Mouse (Mus musculus): Measurements from ENCODE around the gene Gdpd5. TPM values are rescaled to one million over a fixed set of nuclear protein-coding genes. Genes with fewer than 3 reads are reported as not detected.

Gdpd5 gene
- polyA plus RNA-seq, 1 experiment from 2014 or later: 16.7 TPM

- H3K36me3 ChIP-seq (ENCODE audit: control insufficient read depth, insufficient read depth, low read length): no peaks in the 10 kb centered on the region
- DNase-seq (ENCODE audit: low spot score, missing footprints) (no peak), ATAC-seq (ENCODE audit: low FRiP score) (no peak)
Measured at GRCm38 (mm10) chr7:99410315-99410714, 29.1 kb downstream of the Gdpd5 start.

GRCm38 (mm10) chr7:99411047-99411779 is 30.0 kb downstream of the Gdpd5 start:
- Histone ChIP-seq H3K27me3 (ENCODE audit: control insufficient read depth, insufficient read depth, low read length) (no peaks in the 10 kb centered on the region), H3K4me2 (no peak overlapping the region), H3K4me1 (ENCODE audit: control insufficient read depth, insufficient read depth, low read length) (no peaks in the 10 kb centered on the region), H3K36me3 (ENCODE audit: control insufficient read depth, insufficient read depth, low read length) (no peaks in the 10 kb centered on the region), H3K9ac (ENCODE audit: low read length) (no peak overlapping the region), H3K9me3 (ENCODE audit: control insufficient read depth, low read length) (no peaks in the 10 kb centered on the region), H3K27ac (ENCODE audit: low read depth, low read length) (no peak overlapping the region), H3K4me3 (ENCODE audit: low read depth, low read length) (no peak overlapping the region)
- ATAC-seq (ENCODE audit: low FRiP score) (no peak), DNase-seq (ENCODE audit: low spot score, missing footprints) (no peak)
- WGBS: 61% methylated on average over 6 of the region's 6 CpGs

More at GRCm38 (mm10) chr7:99410315-99410714, 29.1 kb downstream of the Gdpd5 start:
- 88% methylated on average over 9 of the region's 9 CpGs for WGBS
- H3K27me3 ChIP-seq (ENCODE audit: control insufficient read depth, insufficient read depth, low read length): no peaks in the 10 kb centered on the region
- no peak overlapping the region for H3K4me2 ChIP-seq
- H3K9me3 ChIP-seq (ENCODE audit: control insufficient read depth, low read length): no peaks in the 10 kb centered on the region
- no peak overlapping the region for H3K27ac ChIP-seq (ENCODE audit: low read depth, low read length)
- no peak overlapping the region for H3K9ac ChIP-seq (ENCODE audit: low read length)
- no peak overlapping the region for H3K4me3 ChIP-seq (ENCODE audit: low read depth, low read length)
- H3K4me1 ChIP-seq (ENCODE audit: control insufficient read depth, insufficient read depth, low read length): peaks cover 5% of the 10 kb centered on the region; the same call in 1 of the 2 replicates

GRCm38 (mm10) chr7:99415045-99415444 is 33.8 kb downstream of the Gdpd5 start:
- ATAC-seq (ENCODE audit: low FRiP score) (no peak), DNase-seq (ENCODE audit: low spot score, missing footprints) (no peak)
- no peaks in the 10 kb centered on the region for H3K36me3 ChIP-seq (ENCODE audit: control insufficient read depth, insufficient read depth, low read length)
- no peaks in the 10 kb centered on the region for H3K27me3 ChIP-seq (ENCODE audit: control insufficient read depth, insufficient read depth, low read length)
- WGBS: 83% methylated on average over 4 of the region's 4 CpGs
- no peaks in the 10 kb centered on the region for H3K9me3 ChIP-seq (ENCODE audit: control insufficient read depth, low read length)
- no peak overlapping the region for H3K4me3 ChIP-seq (ENCODE audit: low read depth, low read length)
- H3K9ac ChIP-seq (ENCODE audit: low read length): no peak overlapping the region
- no peaks in the 10 kb centered on the region for H3K4me1 ChIP-seq (ENCODE audit: control insufficient read depth, insufficient read depth, low read length)
- no peak overlapping the region for H3K4me2 ChIP-seq
- no peak overlapping the region for H3K27ac ChIP-seq (ENCODE audit: low read depth, low read length)

GRCm38 (mm10) chr7:99419311-99419710 is 38.1 kb downstream of the Gdpd5 start:
- Histone ChIP-seq H3K27ac (ENCODE audit: low read depth, low read length) (no peak overlapping the region), H3K4me3 (ENCODE audit: low read depth, low read length) (no peak overlapping the region), H3K4me2 (no peak overlapping the region), H3K36me3 (ENCODE audit: control insufficient read depth, insufficient read depth, low read length) (no peaks in the 10 kb centered on the region), H3K4me1 (ENCODE audit: control insufficient read depth, insufficient read depth, low read length) (no peaks in the 10 kb centered on the region), H3K9me3 (ENCODE audit: control insufficient read depth, low read length) (no peaks in the 10 kb centered on the region), H3K27me3 (ENCODE audit: control insufficient read depth, insufficient read depth, low read length) (no peaks in the 10 kb centered on the region), H3K9ac (ENCODE audit: low read length) (no peak overlapping the region)
- 79% methylated on average over 3 of the region's 3 CpGs for WGBS
- DNase-seq (ENCODE audit: low spot score, missing footprints) (no peak), ATAC-seq (ENCODE audit: low FRiP score) (no peak)

- WGBS: 81% methylated on average over 6 of the region's 6 CpGs
- ATAC-seq (ENCODE audit: low FRiP score): no peak
- Histone ChIP-seq H3K4me3 (ENCODE audit: low read depth, low read length) (no peak overlapping the region), H3K9me3 (ENCODE audit: control insufficient read depth, low read length) (no peaks in the 10 kb centered on the region), H3K27ac (ENCODE audit: low read depth, low read length) (no peak overlapping the region), H3K9ac (ENCODE audit: low read length) (no peak overlapping the region), H3K27me3 (ENCODE audit: control insufficient read depth, insufficient read depth, low read length) (no peaks in the 10 kb centered on the region), H3K4me2 (no peak overlapping the region), H3K4me1 (ENCODE audit: control insufficient read depth, insufficient read depth, low read length) (peaks cover 8% of the 10 kb centered on the region), H3K36me3 (ENCODE audit: control insufficient read depth, insufficient read depth, low read length) (no peaks in the 10 kb centered on the region)
- DNase-seq (ENCODE audit: low spot score, missing footprints): no peak
Measured at GRCm38 (mm10) chr7:99421006-99421405, 39.8 kb downstream of the Gdpd5 start.

GRCm38 (mm10) chr7:99424538-99425155 is 43.4 kb downstream of the Gdpd5 start:
- Histone ChIP-seq H3K36me3 (ENCODE audit: control insufficient read depth, insufficient read depth, low read length) (no peaks in the 10 kb centered on the region), H3K9ac (ENCODE audit: low read length) (peak overlapping the region; percentile 41), H3K27ac (ENCODE audit: low read depth, low read length) (peak overlapping the region; percentile 37), H3K4me3 (ENCODE audit: low read depth, low read length) (no peak overlapping the region), H3K27me3 (ENCODE audit: control insufficient read depth, insufficient read depth, low read length) (no peaks in the 10 kb centered on the region), H3K9me3 (ENCODE audit: control insufficient read depth, low read length) (no peaks in the 10 kb centered on the region), H3K4me1 (ENCODE audit: control insufficient read depth, insufficient read depth, low read length) (peaks cover 8% of the 10 kb centered on the region), H3K4me2 (no peak overlapping the region)
- WGBS: 19% methylated on average over 8 of the region's 8 CpGs
- no peak for DNase-seq (ENCODE audit: low spot score, missing footprints)
- peak; percentile 83 for ATAC-seq (ENCODE audit: low FRiP score)

- no peak overlapping the region for H3K27ac ChIP-seq (ENCODE audit: low read depth, low read length)
- H3K4me2 ChIP-seq: no peak overlapping the region
- H3K4me1 ChIP-seq (ENCODE audit: control insufficient read depth, insufficient read depth, low read length): peaks cover 8% of the 10 kb centered on the region
- ATAC-seq (ENCODE audit: low FRiP score) (no peak), DNase-seq (ENCODE audit: low spot score, missing footprints) (no peak)
- no peaks in the 10 kb centered on the region for H3K9me3 ChIP-seq (ENCODE audit: control insufficient read depth, low read length)
- no peak overlapping the region for H3K9ac ChIP-seq (ENCODE audit: low read length)
- WGBS: 88% methylated on average over 4 of the region's 4 CpGs
- H3K4me3 ChIP-seq (ENCODE audit: low read depth, low read length): no peak overlapping the region
- no peaks in the 10 kb centered on the region for H3K27me3 ChIP-seq (ENCODE audit: control insufficient read depth, insufficient read depth, low read length)
- no peaks in the 10 kb centered on the region for H3K36me3 ChIP-seq (ENCODE audit: control insufficient read depth, insufficient read depth, low read length)
Measured at GRCm38 (mm10) chr7:99425706-99426105, 44.5 kb downstream of the Gdpd5 start.

GRCm38 (mm10) chr7:99427031-99427430 is 45.8 kb downstream of the Gdpd5 start:
- no peaks in the 10 kb centered on the region for H3K36me3 ChIP-seq (ENCODE audit: control insufficient read depth, insufficient read depth, low read length)
- no peak overlapping the region for H3K4me2 ChIP-seq
- DNase-seq (ENCODE audit: low spot score, missing footprints) (no peak), ATAC-seq (ENCODE audit: low FRiP score) (no peak)
- H3K9ac ChIP-seq (ENCODE audit: low read length): no peak overlapping the region
- peaks cover 8% of the 10 kb centered on the region for H3K4me1 ChIP-seq (ENCODE audit: control insufficient read depth, insufficient read depth, low read length)
- H3K4me3 ChIP-seq (ENCODE audit: low read depth, low read length): no peak overlapping the region
- H3K27ac ChIP-seq (ENCODE audit: low read depth, low read length): no peak overlapping the region
- WGBS: 67% methylated on average over 10 of the region's 10 CpGs
- no peaks in the 10 kb centered on the region for H3K9me3 ChIP-seq (ENCODE audit: control insufficient read depth, low read length)
- no peaks in the 10 kb centered on the region for H3K27me3 ChIP-seq (ENCODE audit: control insufficient read depth, insufficient read depth, low read length)

GRCm38 (mm10) chr7:99427987-99428386 is 46.8 kb downstream of the Gdpd5 start:
- H3K4me2 ChIP-seq: no peak overlapping the region
- H3K9ac ChIP-seq (ENCODE audit: low read length): no peak overlapping the region
- H3K9me3 ChIP-seq (ENCODE audit: control insufficient read depth, low read length): no peaks in the 10 kb centered on the region
- H3K27ac ChIP-seq (ENCODE audit: low read depth, low read length): no peak overlapping the region
- peaks cover 8% of the 10 kb centered on the region for H3K4me1 ChIP-seq (ENCODE audit: control insufficient read depth, insufficient read depth, low read length)
- WGBS: 93% methylated on average over 3 of the region's 3 CpGs
- ATAC-seq (ENCODE audit: low FRiP score) (no peak), DNase-seq (ENCODE audit: low spot score, missing footprints) (no peak)
- H3K4me3 ChIP-seq (ENCODE audit: low read depth, low read length): no peak overlapping the region
- no peaks in the 10 kb centered on the region for H3K36me3 ChIP-seq (ENCODE audit: control insufficient read depth, insufficient read depth, low read length)
- no peaks in the 10 kb centered on the region for H3K27me3 ChIP-seq (ENCODE audit: control insufficient read depth, insufficient read depth, low read length)

All from midbrain, embryonic 11.5 days (tissue).